Mouse (Mus musculus): ENCODE measurements around the gene Cacng1. TPM values are rescaled to one million over a fixed set of nuclear protein-coding genes. Genes with fewer than 3 reads are reported as not detected.

Gene Cacng1
- total RNA-seq, 1 experiment from 2014 or later, result not detected

DNA sequence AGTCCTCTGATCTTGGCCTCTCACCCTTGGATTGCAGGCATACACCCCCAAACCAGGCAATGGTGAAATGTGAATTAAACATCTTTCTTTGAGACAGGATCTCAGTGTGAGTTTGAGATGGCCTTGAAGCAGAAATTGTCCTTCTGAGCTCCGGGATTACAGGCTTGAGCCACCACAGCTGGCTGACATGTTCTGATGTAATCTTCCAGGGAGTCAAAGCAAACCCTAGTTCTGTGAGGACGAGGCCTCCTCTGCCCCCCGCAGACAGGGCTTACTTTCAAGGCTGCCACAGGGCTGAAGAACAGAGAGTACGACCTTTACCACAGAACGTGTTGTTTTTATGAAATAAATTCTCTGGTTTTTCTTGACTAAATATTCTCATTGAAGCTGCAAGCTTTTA lies 42.3 kb downstream of the Cacng1 start:
- no peak for ATAC-seq (replicated peaks; ENCODE audit: insufficient number of reproducible peaks, low FRiP score, low TSS enrichment, poor library complexity, severe bottlenecking)

DNA sequence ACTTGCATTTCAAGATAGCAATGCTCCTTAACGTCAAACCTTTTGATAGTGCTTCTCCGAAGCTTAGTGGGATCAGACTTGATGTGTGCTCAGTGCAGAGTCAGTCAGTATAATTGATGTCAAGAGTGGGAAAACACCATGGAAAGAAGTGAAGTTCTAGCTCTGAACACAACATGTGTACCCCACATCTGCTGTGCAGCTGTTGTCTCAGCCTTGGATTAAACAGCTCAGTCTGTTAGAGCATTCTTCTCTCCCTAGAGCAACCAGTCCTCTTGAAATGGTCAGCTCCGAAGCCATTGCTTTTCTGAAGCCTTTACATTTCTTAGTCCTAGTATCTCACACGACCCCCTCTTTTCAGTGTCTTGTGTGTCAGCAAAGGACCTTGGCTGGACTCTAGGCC lies 47.3 kb downstream of the Cacng1 start:
- ATAC-seq (replicated peaks; ENCODE audit: insufficient number of reproducible peaks, low FRiP score, low TSS enrichment, poor library complexity, severe bottlenecking), result no peak

DNA sequence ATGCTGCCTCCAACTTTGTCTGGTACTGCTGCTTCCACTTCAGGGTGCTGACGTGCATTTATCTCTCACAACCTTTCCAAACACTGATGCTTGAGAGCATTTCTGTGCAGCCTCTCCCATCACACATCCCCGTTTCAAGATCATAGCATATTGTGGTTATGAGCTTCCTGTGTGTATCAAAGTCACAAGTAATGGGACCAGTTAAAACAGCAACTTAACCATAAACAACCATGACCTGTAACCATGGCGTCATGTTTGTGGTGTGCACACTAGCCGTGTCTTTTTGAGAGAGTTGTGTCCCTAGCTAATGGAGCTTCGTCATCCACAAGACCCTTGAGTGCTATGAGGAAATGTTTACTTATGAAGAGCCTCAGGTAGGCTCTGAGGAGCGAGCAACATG lies 48.1 kb downstream of the Cacng1 start:
- ATAC-seq (replicated peaks; ENCODE audit: insufficient number of reproducible peaks, low FRiP score, low TSS enrichment, poor library complexity, severe bottlenecking), result no peak

DNA sequence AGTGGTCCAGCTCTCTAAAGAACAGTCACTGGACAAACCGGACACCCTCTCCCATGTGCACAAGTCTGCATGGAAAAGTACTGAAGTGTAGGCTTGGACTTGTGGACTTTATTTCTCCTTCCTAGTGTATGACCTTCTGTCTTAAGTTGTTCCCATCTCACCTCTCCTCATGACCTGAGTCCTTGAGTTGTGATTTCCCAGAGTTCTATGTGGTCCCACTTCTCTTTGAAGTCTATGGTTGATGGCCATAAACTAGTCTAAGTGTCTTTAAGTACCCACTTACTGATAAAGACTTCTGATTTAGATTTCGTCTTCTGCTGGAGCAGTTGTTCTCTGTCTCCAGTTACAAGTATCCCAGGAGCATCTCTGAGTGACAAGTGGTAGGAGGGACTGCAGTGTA lies 48.8 kb downstream of the Cacng1 start:
- ATAC-seq (replicated peaks; ENCODE audit: insufficient number of reproducible peaks, low FRiP score, low TSS enrichment, poor library complexity, severe bottlenecking), result no peak

DNA sequence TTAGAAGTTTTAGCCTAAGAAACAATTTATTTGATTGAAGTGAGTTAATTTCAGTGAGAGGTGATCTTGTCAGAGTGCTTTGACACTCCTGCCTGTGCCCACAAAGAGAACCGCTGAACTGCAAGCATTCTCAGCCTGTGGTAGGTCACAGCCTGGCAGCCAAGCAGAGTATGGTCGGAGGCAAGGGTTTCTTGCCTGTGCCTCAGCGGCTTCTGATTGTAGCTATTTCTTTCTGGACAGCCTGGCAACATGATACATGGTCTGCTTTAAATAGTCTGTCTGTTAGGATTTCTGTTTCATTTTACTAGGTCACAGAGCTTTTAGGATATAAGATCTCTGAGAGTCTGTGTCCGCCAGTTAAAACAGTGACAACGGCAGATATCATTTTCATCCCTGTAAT lies 53.7 kb downstream of the Cacng1 start:
- ATAC-seq (replicated peaks; ENCODE audit: insufficient number of reproducible peaks, low FRiP score, low TSS enrichment, poor library complexity, severe bottlenecking), result no peak

DNA sequence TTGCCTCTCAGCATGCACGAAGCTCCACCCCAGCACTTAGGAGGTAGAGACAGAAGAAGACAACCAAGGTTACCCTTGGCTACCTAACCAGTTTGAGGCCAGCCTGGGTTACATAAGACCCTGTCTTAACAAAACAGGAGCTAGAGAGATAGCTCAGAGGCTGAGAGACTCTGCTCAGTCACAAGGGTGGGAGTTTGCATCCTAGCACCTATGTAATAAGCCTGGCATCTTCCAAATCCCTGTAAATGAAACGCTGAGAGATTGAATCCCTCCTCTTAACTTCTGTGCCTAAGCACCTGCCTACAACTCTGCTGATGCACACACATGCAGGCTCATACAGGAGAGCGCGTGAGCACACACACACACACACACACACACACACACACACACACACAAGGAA lies 55.9 kb downstream of the Cacng1 start:
- ATAC-seq (replicated peaks; ENCODE audit: insufficient number of reproducible peaks, low FRiP score, low TSS enrichment, poor library complexity, severe bottlenecking), result no peak

DNA sequence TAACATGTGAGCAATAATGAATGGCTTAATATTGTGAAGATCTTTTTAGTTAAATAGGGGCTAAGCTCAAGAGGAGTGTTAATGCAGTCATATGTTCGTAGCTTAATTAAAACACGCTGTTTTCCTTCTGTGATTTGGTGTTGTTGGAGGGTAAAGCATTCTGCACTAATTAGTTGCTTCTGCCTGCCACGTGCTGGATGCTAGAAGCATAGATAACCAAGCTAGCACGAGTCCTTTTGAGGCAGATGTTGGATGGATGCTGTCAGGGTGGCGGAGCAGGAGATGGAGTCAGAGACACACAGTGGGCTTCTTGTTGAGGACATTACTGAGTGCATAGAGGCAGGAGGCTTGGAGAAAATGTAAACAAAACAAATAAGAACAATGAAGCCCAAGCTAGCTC lies 59.2 kb downstream of the Cacng1 start:
- ATAC-seq (replicated peaks; ENCODE audit: insufficient number of reproducible peaks, low FRiP score, low TSS enrichment, poor library complexity, severe bottlenecking), result no peak

DNA sequence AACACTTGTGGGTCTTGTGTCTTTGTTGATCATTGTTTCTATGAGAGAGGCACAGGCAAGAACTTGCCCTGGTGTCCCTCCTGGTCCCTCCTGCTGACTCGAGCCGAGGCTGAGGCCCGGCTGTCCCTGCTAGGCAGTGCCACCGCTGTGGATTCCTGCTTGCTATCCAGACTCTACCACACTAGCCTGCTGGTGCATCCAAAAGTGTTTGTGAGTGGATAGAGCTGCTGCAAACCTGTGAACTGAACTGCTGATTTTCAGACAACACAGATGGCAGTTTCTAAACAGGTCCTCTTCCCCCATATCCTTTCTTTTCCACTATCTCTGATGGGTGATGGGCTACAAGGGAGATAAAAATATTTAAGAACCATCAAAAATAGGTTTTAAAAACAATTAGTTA lies 60.8 kb downstream of the Cacng1 start:
- ATAC-seq (replicated peaks; ENCODE audit: insufficient number of reproducible peaks, low FRiP score, low TSS enrichment, poor library complexity, severe bottlenecking), result no peak

Other genes starting within 250 kb of the Cacng1 start
- 18.5 to 57.1 TPM (median 24.2 TPM) in 3 replicates for gene Pitpnc1, start 245.8 kb downstream of the Cacng1 start, total RNA-seq (2017)
- gene Psmd12, start 237.0 kb downstream of the Cacng1 start, total RNA-seq (2017), result 79.8 to 93.6 TPM (median 87.8 TPM) in 3 replicates
- 34.1 to 46.2 TPM (median 42.8 TPM) in 3 replicates for gene Helz, start 168.6 kb downstream of the Cacng1 start, total RNA-seq (2017)
- gene Cacng4, start 78.0 kb upstream of the Cacng1 start, total RNA-seq (2017), result not detected in 3 replicates
- gene Cacng5, start 198.5 kb upstream of the Cacng1 start, total RNA-seq (2017), result not detected in 3 replicates